Mouse (Mus musculus) A20 (cell line): ENCODE data around the gene Ddn.

Experiments
- DNase-seq: peaks from one replicate; pipeline ENCODE4 v3.0.0-alpha.2; 2011; ENCODE audit warnings: low read depth, low spot score

Ddn gene

DNA sequence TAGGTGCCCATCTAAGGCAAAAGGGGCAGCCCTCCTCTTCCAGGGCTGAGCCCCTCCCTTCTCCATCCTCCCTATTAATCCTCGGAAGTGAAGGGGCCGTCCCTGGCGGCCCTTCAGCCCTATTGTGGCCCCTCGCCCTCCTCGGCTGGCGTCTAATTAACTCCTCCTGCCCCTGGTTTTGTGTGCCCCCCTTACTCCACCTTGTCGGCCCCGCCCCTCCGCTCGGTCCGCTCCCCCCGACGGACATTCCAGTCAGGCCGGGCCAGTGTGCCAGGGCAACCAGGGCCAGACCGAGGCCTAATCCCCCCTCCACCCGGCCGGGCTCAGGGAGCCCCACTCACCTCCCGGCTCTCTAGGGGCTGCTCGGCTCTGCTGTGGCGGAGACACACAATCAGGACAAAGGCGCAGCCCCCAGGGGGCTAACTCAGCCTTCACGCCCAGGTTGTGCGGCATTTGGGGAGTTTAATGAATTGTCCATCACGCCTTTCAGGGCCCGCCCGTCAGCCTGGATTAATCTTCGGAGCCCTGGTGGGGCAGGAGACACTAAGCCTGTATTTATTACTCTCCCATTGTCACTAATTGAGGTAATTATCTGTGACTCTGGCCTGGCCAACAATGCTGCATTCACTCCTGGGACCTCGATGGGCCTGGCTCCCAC is 11.3 kb downstream of the Ddn start:
- DNase-seq, result no peak

DNA sequence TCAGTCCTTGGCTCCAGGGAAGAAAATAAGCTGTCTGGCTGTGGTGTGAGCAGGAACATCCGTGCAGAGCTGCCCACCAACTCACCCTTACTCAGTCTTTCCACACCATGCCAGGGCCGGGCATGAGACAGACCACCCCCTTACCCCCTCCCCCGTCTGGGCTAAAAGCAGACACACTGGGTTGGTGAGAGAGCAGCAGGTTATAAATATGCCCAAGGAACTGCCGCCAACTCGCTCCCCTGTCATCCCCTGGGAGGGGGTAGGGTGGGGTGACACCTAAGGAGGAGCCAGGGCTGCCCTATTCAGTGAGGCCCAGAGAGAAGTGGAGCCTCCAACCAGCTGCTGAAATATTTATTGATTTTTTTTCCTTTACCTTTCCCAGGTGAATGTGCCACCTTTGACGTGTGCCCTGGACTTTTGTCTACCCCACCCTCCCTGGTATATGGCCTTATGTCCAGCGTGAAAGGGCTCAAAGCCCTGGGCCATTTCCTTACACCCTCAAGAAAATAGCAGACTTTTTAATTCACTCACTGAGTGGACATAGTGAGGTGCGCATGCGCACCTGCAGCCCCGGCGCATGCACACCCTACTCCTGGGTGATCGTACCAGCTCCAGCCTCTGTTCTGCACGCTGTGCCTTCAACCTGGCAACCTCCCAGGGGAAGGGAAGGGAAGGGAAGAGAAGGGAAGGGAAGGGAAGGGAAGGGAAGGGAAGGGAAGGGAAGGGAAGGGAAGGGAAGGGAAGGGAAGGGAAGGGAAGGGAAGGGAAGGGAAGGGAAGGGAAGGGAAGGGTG is 12.3 kb downstream of the Ddn start:
- no peak for DNase-seq

- no peak for DNase-seq
These were observed 16.1 kb downstream of the Ddn start for GRCm38 (mm10) chr15:98793141-98793698.

GRCm38 (mm10) chr15:98792233-98793020 is 16.9 kb downstream of the Ddn start:
- no peak for DNase-seq

DNA sequence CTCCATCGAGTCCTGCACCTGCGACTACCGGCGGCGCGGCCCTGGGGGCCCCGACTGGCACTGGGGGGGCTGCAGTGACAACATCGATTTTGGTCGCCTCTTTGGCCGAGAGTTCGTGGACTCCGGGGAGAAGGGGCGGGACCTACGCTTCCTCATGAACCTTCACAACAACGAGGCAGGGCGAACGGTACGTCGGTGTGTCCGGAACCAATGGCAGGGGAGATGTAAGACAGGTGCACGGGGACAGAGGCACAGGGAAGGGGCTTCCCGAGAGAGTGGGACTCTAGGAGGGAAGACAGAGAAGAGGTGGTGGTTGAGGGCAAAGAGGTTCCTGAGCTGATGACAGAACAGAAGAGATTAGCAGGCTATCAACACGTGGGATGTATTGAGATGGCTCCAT is 17.5 kb downstream of the Ddn start:
- no peak for DNase-seq

DNA sequence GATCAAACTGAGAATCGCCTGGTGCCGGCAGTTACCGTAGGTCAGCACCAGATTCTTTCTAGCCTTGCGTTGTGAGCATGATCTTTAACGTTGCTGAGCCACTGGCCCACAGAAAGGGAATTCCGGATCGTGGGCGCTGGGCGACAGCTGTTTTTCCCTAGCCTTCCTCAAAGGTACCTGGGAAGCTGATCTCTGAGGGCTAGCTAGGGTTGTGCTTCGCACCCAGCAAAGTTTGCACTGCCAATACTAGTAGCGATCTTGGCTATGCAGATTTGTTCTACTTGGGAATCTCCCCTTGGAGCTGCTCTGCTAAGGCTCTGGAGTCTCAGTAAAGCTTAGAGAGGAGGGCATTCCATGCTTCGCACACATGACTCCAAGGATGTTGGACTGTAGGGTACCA is 18.1 kb downstream of the Ddn start:
- no peak for DNase-seq

DNA sequence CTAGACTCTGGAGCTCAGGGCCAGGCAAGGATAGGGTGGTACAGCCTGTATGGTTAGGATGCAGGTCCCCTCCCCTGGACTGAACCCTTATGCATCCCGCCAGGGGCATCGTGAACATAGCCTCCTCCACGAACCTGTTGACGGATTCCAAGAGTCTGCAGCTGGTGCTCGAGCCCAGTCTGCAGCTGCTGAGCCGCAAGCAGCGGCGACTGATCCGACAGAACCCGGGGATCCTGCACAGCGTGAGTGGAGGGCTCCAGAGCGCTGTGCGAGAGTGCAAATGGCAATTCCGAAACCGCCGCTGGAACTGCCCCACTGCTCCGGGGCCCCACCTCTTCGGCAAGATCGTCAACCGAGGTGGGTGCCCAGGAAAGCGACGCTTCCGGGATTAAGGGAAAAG is 18.5 kb downstream of the Ddn start:
- DNase-seq, result no peak

DNA sequence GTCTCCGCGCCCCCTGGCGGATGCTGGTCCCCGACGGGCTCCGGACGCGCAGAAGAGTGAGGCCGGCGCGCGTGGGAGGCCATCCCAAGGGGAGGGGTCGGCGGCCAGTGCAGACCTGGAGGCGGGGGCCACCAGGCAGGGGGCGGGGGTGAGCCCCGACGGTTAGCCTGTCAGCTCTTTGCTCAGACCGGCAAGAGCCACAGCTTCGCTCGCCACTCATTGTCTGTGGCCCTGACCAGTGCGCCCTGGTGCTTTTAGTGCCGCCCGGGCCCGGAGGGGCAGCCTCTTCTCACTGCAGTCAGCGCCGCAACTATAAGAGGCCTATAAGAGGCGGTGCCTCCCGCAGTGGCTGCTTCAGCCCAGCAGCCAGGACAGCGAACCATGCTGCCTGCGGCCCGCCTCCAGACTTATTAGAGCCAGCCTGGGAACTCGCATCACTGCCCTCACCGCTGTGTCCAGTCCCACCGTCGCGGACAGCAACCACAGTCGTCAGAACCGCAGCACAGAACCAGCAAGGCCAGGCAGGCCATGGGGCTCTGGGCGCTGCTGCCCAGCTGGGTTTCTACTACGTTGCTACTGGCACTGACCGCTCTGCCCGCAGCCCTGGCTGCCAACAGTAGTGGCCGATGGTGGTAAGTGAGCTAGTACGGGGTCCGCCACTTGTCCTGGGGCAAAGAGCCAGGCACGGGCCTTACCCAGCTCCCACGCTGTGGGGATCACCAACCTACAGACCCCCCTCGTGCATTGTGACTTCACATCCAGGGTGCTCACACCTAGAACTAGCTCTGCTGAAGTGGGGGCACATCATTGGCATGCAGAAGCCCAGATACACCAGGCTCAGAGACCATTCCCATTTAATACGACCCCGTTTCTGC is 19.4 kb downstream of the Ddn start, which contains the start of gene Wnt1:
Wnt1 (plus strand) TSS at position 197 of the 875 bp plus-strand sequence.
- no peak for DNase-seq

DNA sequence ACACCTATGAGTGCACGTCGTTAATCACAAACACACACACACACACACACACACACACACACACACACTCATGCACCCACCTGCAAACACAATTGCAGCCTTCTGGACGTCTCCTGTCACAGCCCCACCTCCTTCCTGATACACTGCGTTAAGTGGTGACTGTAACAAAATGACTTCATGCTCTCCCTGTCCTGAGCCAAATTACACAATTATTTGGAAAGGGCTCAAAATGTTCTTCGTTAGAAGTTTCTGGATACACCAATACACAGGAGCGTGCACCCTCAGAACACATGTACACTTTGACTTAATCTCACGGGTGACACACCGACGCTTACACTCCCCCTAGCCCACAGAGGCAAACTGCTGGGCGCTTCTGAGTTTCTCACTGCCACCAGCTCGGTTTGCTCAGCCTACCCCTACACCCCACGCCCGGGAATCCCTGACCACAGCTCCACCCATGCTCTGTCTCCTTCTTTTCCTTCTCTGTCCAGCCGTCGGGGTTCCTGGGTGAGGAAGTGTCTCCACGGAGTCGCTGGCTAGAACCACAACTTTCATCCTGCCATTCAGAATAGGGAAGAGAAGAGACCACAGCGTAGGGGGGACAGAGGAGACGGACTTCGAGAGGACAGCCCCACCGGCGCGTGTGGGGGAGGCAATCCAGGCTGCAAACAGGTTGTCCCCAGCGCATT is 20.2 kb downstream of the Ddn start:
- no peak for DNase-seq

DNA sequence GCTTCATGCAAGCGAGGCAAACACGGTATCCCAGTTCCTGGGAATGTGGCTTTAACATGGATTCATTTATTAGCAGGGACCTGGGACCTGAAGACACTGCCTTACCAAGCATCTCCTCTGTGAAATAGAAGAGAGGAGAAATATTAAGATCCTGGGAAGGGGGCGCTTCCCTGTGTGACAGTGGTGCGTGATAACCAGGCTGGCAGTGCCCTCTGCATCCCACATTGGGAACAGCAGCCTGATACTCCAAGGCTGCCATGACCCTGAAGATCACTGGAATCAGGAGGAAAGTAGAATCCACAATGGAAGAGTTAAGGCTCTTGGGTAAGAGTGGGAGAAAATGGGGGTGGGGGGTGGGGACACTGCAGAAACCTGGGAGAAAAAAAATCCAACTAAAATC is 21.4 kb downstream of the Ddn start:
- no peak for DNase-seq

DNA sequence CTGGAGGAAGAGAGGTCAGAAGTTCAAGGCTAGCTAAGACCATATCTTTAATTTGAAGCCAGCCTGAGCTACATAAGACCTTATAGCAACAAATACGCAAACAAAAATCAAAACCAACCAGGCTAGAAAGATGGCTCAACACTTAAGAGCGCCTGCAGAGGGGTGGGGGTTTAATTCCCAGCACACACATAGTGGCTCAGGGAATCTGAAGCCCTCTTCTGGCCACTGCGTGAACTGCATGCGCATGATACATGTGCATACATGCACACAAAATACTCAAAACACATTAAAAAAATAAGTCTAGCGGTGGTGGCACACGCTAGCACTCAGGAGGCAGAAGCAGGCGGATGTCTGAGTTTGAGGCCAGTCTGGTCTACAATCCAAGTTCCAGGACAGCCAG is 23.5 kb downstream of the Ddn start:
- peak; percentile 58 for DNase-seq

DNA sequence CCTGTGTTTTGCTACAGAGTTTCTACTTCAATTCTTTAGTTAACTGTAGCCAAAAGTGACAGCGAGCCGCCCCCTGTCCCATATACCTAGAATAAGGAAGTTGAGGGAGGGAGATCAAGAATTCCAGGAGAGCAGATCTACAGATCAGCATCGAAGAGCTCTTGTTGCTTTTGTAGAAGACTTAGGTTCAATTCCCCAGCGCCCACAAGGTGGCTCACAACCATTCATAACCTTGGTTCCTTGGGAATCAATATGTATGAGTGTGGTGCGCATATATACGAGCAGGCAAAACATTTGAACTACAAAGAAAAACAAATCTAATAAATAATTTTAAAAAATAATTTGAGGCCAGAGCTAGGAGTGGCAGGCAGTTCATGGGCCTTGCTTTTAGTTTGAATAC is 28.1 kb downstream of the Ddn start:
- DNase-seq, result no peak

DNA sequence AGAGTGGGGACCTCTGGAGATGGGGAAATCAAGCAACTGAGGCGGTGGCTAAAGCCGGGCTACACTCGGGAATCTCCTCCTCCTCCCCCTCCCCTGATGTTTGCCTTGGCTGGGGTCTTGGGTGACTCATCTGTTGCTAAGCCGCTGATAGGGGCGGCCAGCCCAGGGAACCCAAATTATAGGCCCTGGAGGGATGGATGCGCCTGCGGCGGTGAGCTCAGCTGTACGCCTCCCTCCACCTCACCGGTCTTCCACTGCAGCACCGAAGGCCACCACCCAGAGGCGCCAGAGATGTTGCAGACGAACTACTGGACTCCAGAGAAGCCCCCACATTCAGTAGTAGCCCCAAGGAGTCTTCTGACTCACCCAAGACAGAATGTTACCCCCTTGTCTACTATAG is 28.7 kb downstream of the Ddn start:
- DNase-seq, result no peak

DNA sequence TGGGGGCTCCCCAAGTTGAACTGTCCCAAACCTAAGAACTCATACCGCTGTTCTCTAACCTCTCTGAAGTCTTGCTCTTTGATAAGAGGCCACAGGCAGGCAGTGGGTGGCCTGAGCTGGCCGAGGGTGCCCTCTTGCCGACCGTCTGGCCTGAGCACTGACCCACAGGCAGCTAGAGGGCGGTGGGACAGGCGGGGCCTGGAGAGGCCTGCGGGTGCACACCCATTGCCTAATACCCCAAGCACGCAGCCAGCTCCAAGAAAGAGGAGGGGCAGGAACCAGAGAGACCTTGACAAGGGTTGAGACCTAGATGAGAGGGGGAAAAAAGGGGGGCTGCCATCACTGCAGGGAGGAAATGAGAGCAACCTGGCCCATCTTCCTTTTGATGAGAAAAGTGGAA is 29.2 kb downstream of the Ddn start:
- DNase-seq, result no peak

- no peak for DNase-seq
These were observed 30.5 kb downstream of the Ddn start for GRCm38 (mm10) chr15:98778806-98779205.

DNA sequence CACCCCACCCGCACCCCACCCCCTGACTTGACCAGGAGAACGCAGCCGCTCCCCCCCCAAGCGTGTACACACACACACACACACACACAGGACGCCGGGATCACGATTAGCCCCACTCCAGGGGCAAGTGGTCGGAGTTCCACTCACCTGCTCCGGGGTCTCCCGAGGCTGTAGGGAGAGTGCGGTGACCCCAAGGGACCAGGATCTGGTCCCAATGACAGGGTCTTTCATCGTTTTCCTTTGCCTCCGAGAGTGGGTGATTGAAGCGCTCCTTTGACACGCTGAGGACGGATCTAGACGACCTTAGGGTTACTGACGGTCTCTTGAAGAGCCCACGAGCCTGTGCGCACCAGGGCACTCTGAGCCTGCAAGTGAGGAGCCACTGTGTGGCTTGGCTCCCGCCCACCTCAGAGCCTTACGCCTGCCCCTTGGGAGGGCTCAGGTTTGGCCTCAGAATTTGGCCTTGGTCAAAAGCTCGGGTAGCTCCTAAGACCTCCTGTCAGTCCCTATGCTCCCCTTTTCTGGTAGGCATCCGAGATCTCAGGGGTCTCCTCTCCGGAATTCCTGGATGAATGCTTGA is 31.0 kb downstream of the Ddn start:
- no peak for DNase-seq

GRCm38 (mm10) chr15:98777762-98778161 is 31.5 kb downstream of the Ddn start, which contains the start of gene Wnt10b:
Gene Wnt10b (minus strand): TSS chr15:98778150.
- no peak for DNase-seq

DNA sequence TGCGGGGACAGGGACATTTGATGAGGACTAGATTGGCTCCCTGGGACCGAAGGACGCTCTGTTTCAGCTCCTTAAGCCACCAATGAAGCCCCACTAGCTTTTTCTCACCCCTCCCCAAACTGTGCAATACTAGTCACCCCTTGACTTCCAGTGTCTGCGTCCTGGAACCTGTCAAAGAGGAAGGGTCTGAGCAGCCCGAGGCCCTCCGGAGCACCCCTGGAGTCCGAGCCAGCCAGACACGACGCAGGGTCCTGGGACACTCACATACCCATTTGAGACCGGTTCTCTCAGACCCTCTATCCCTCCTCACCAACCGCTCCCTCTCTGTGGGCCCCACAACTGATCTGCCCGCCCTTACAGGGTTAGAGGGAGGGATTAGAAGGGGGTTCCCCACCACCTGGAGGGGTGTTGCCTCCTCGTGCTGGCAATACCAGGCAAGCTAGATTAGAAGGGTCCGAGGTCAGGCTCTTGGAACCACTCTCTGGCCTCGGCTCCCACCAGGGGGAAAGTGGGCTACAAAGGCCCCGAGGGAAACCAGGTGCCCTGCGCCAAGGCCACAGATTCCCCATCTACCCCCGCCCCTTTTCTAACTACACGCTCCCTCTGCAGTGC is 32.2 kb downstream of the Ddn start:
- DNase-seq, result peak; percentile 27

GRCm38 (mm10) chr15:98776280-98777004 is 32.8 kb downstream of the Ddn start:
- DNase-seq, result peak; percentile 83
